Mouse (Mus musculus): ENCODE measurements around the gene Enah. TPM values are rescaled to one million over a fixed set of nuclear protein-coding genes. Genes with fewer than 3 reads are reported as not detected.

The Enah gene
- polyA plus RNA-seq, 1 experiment from 2014 or later = 24.9 TPM

DNA sequence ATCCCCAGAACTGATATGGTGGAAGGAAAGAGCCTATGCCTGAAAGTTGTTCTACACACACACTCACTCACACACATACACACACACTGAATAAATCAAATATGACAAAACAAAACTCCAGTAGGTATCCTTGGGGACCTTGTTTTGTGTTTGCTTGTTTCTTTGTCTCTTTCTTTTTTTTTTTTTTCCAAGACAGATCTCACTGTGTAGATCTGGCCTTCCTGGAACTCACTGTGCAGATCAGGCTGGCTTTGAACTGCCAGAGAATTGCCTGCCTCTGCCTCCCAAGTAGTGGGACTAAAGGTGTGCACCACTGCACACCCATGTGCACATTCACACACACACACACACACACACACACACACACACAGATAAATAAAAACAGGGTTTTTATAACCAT lies 12.0 kb upstream of the Enah start:
- no peak overlapping the region for H3K4me3 ChIP-seq (ENCODE audit: low read depth, low read length)
- H3K4me2 ChIP-seq (ENCODE audit: low read length) = no peak overlapping the region
- no peak overlapping the region for H3K9ac ChIP-seq (ENCODE audit: low read length)
- DNase-seq (ENCODE audit: low spot score) = no peak
- no peaks in the 10 kb centered on the region; the same call in 1 of the 2 replicates for H3K4me1 ChIP-seq (replicated peaks; ENCODE audit: control insufficient read depth, insufficient read depth, low read length)
- ATAC-seq (replicated peaks; ENCODE audit: low FRiP score, low TSS enrichment, low read depth) = no peak
- no peaks in the 10 kb centered on the region for H3K27me3 ChIP-seq (replicated peaks; ENCODE audit: control insufficient read depth, insufficient read depth, low read length)
- no peak overlapping the region for H3K27ac ChIP-seq (ENCODE audit: low read depth)
- H3K9me3 ChIP-seq (ENCODE audit: control insufficient read depth, low read length) = no peaks in the 10 kb centered on the region
- H3K36me3 ChIP-seq (ENCODE audit: control insufficient read depth, insufficient read depth, low read length) = no peaks in the 10 kb centered on the region

DNA sequence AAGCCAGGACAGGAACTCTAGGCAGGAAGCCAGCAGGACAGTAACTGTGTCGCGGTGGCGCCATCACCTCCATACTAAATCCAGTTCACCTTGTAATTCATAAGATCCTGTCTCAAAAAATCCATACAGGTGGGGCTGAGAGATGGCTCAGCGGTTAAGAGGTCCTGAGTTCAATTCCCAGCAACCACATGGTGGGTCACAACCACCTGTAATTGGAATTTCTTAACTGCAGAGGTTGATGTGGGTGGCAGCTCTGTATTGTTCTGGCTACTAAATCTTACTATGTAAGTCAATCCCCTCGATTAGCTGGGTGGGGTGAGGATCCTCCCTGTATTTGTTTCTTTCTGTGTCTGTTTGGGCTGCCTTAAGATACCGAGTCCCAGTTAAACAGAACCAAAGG lies 11.3 kb upstream of the Enah start:
- Histone ChIP-seq H3K9ac (ENCODE audit: low read length) (no peak overlapping the region), H3K4me1 (replicated peaks; ENCODE audit: control insufficient read depth, insufficient read depth, low read length) (no peaks in the 10 kb centered on the region; the same call in 1 of the 2 replicates), H3K36me3 (ENCODE audit: control insufficient read depth, insufficient read depth, low read length) (no peaks in the 10 kb centered on the region)

DNA sequence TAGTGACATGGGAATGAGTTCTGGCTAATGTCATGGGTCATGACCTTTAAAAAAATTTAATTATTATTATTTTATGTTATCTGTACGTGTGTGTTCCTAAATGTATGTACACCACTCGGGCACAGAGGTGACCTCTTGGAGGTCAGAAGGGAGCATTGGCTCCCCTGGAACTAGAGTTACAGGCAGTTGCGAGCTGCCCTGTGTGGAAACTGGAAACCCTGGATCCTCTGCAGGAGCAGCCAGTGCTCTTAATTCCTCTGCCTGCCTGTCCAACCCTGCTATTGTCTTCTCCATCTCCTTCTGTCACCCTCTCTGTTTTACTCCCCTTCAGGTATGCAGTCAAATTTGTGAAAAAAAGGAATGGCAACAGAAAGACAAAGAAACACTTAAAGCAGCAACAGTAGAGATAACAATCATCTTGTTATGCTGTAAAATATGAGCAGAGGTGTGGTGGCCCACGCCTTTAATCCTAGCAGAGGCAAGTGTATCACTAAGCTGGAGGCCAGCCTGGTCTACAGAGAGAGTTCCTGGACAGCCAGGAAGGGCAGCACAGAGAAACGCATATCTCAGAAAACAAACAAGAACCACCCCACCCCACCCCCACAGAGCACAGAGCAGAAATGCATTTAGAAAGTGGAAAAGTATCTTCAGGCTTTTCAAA lies 10.3 kb upstream of the Enah start:
- no peak overlapping the region for H3K9ac ChIP-seq (ENCODE audit: low read length)
- no peak overlapping the region for H3K4me2 ChIP-seq (ENCODE audit: low read length)
- H3K4me1 ChIP-seq (replicated peaks; ENCODE audit: control insufficient read depth, insufficient read depth, low read length) = peaks cover 3% of the 10 kb centered on the region; the same call in 1 of the 2 replicates
- H3K27ac ChIP-seq (ENCODE audit: low read depth) = no peak overlapping the region
- no peak overlapping the region for H3K4me3 ChIP-seq (ENCODE audit: low read depth, low read length)
- H3K27me3 ChIP-seq (replicated peaks; ENCODE audit: control insufficient read depth, insufficient read depth, low read length) = no peaks in the 10 kb centered on the region
- H3K9me3 ChIP-seq (ENCODE audit: control insufficient read depth, low read length) = no peaks in the 10 kb centered on the region
- 68% methylated on average over 5 of the region's 5 CpGs for WGBS
- H3K36me3 ChIP-seq (ENCODE audit: control insufficient read depth, insufficient read depth, low read length) = no peaks in the 10 kb centered on the region
- no peak for DNase-seq (ENCODE audit: low spot score)
- no peak for ATAC-seq (replicated peaks; ENCODE audit: low FRiP score, low TSS enrichment, low read depth)

More for the DNA sequence above, 11.3 kb upstream of the Enah start:
- no peak for DNase-seq (ENCODE audit: low spot score)
- Histone ChIP-seq H3K4me3 (ENCODE audit: low read depth, low read length) (no peak overlapping the region), H3K27ac (ENCODE audit: low read depth) (no peak overlapping the region), H3K27me3 (replicated peaks; ENCODE audit: control insufficient read depth, insufficient read depth, low read length) (no peaks in the 10 kb centered on the region), H3K4me2 (ENCODE audit: low read length) (no peak overlapping the region), H3K9me3 (ENCODE audit: control insufficient read depth, low read length) (no peaks in the 10 kb centered on the region)
- 80% methylated on average over 6 of the region's 6 CpGs for WGBS
- ATAC-seq (replicated peaks; ENCODE audit: low FRiP score, low TSS enrichment, low read depth) = no peak

DNA sequence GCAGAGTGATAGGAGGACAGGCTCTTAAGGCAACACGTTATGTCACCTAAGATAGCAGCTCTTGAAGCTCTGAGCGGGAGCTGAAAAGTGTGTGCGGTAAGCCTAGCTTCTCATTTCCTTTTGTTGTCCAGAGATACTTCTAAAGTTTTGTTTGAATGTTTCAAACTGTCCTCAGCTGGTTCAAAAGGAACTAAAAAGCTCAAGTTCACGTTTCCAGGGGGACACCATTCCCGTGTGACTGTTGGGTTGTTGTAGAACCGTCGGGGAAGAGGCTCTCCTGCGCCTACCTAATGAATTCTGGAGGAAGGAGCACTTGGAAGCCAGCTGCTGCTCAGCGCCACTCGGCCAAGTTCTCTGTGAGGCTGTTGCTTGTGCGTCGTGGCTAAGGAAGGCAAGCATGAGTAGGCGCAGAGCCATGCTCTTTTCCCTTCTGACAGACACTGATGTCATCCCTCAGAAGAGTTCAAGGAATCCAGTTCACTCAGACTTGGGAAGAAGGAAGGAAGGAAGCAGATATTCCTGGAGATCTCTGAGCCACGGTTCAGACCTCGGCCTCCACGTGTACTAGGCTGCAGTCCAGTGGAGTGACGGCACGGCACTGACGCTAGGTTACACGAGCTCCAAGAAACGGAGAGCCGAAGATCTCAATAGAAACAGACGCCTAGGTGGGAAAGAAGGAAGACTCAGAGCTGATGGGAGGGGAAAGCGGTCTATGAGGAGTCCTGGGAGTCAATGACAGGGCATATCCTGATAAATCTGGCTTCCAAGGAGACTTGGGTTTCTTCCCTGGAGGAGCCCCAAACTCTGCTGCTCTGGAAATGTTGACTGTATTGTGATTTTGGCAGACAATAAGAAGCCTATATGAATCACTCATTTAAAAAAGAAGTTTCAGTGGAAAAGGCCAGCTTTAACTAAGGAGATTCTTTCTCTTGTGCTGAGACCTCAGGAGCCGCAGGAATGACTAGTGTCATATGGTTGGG lies 8.7 kb upstream of the Enah start:
- Histone ChIP-seq H3K36me3 (ENCODE audit: control insufficient read depth, insufficient read depth, low read length) (no peaks in the 10 kb centered on the region), H3K27ac (ENCODE audit: low read depth) (no peak overlapping the region), H3K9ac (ENCODE audit: low read length) (no peak overlapping the region), H3K4me2 (ENCODE audit: low read length) (no peak overlapping the region), H3K4me3 (ENCODE audit: low read depth, low read length) (no peak overlapping the region), H3K9me3 (ENCODE audit: control insufficient read depth, low read length) (no peaks in the 10 kb centered on the region), H3K27me3 (replicated peaks; ENCODE audit: control insufficient read depth, insufficient read depth, low read length) (no peaks in the 10 kb centered on the region), H3K4me1 (replicated peaks; ENCODE audit: control insufficient read depth, insufficient read depth, low read length) (peaks cover 3% of the 10 kb centered on the region; the same call in 1 of the 2 replicates)
- ATAC-seq (replicated peaks; ENCODE audit: low FRiP score, low TSS enrichment, low read depth) (no peak), DNase-seq (ENCODE audit: low spot score) (no peak)
- 81% methylated on average over 25 of the region's 25 CpGs for WGBS

DNA sequence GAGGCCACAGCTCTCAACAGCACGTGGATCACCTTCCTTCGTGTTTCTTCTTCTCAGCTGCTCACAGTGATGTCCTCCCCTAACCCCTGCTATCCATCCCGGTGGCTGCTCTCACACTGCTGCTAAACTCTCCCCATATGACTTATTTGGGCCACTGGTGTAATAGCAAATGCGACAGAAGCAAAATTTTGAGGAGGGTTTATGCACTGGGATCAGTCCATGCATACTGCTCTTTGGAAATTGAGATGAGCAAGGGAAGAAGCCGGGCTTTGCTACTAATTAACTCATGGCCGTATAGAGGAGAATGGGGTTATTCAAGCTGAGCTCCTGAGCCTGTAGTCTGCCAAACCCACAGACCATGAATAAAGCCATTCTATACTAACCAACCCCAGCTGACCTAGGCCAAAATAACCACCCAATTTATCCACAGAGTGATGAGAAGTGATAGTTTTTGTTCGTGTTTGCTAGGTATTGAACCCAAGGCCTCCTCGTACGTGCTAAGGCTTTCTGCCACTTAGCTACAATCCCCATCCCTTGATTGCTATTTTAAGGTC lies 7.7 kb upstream of the Enah start:
- H3K4me3 ChIP-seq (ENCODE audit: low read depth, low read length) = no peak overlapping the region
- ATAC-seq (replicated peaks; ENCODE audit: low FRiP score, low TSS enrichment, low read depth) = no peak
- H3K9ac ChIP-seq (ENCODE audit: low read length) = no peak overlapping the region
- 77% methylated on average over 9 of the region's 9 CpGs for WGBS
- peaks cover 3% of the 10 kb centered on the region; the same call in 1 of the 2 replicates for H3K4me1 ChIP-seq (replicated peaks; ENCODE audit: control insufficient read depth, insufficient read depth, low read length)
- no peaks in the 10 kb centered on the region for H3K36me3 ChIP-seq (ENCODE audit: control insufficient read depth, insufficient read depth, low read length)
- H3K27ac ChIP-seq (ENCODE audit: low read depth) = peak overlapping the region; percentile 74
- no peak for DNase-seq (ENCODE audit: low spot score)
- no peaks in the 10 kb centered on the region for H3K27me3 ChIP-seq (replicated peaks; ENCODE audit: control insufficient read depth, insufficient read depth, low read length)
- no peak overlapping the region for H3K4me2 ChIP-seq (ENCODE audit: low read length)
- no peaks in the 10 kb centered on the region for H3K9me3 ChIP-seq (ENCODE audit: control insufficient read depth, low read length)

DNA sequence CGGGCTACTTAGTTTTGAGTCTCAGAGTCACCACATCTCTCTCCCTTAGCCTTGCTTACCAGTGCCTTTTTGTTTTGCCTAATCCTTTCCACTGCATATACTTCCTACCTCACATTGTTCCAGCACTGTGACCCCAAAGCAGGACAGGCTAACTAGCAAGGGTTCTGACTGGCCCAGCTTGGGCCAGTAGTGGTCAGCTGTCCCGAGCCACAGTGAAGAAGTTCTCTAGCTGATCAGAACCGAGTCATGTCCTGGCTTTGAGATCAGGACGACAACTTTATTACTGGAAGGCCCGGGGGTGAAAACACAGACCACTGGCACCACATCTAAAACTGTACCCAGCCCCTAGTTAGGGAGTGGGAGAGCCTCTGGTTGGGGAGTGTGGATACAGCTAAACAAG lies 7.0 kb upstream of the Enah start:
- DNase-seq (ENCODE audit: low spot score) = no peak
- Histone ChIP-seq H3K4me2 (ENCODE audit: low read length) (no peak overlapping the region), H3K27ac (ENCODE audit: low read depth) (peak overlapping the region; percentile 74), H3K27me3 (replicated peaks; ENCODE audit: control insufficient read depth, insufficient read depth, low read length) (no peaks in the 10 kb centered on the region), H3K4me1 (replicated peaks; ENCODE audit: control insufficient read depth, insufficient read depth, low read length) (peaks cover 5% of the 10 kb centered on the region; the same call in 1 of the 2 replicates), H3K9ac (ENCODE audit: low read length) (no peak overlapping the region), H3K9me3 (ENCODE audit: control insufficient read depth, low read length) (no peaks in the 10 kb centered on the region), H3K4me3 (ENCODE audit: low read depth, low read length) (no peak overlapping the region), H3K36me3 (ENCODE audit: control insufficient read depth, insufficient read depth, low read length) (no peaks in the 10 kb centered on the region)
- WGBS = 79% methylated on average over 5 of the region's 5 CpGs
- no peak for ATAC-seq (replicated peaks; ENCODE audit: low FRiP score, low TSS enrichment, low read depth)

DNA sequence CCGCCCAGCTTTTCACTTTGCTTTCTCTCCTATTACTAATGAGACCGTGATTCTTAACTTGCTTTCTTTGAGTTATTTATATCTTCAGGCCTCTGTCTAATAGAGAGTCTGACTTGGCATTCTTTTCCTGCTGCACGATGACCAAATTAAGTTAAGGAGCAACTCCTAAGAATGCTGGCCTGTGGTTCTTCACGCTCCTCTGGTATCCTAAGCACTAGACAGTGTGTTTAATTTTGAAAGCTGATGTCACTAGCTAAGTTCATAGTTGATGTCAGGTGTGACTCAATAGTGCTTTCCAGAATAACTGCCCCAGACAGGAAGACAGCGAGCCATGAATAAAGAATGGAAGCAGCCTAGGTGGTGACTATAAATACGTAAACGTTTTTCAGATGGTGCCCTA lies 6.3 kb upstream of the Enah start:
- ATAC-seq (replicated peaks; ENCODE audit: low FRiP score, low TSS enrichment, low read depth) (0 out of 2 replicates have a peak, but pooled peaks have one; percentile 61), DNase-seq (ENCODE audit: low spot score) (no peak)
- peaks cover 11% of the 10 kb centered on the region for H3K4me1 ChIP-seq (replicated peaks; ENCODE audit: control insufficient read depth, insufficient read depth, low read length)
- H3K27me3 ChIP-seq (replicated peaks; ENCODE audit: control insufficient read depth, insufficient read depth, low read length) = no peaks in the 10 kb centered on the region
- H3K9ac ChIP-seq (ENCODE audit: low read length) = no peak overlapping the region
- 47% methylated on average over 7 of the region's 7 CpGs for WGBS
- no peaks in the 10 kb centered on the region for H3K36me3 ChIP-seq (ENCODE audit: control insufficient read depth, insufficient read depth, low read length)
- H3K4me3 ChIP-seq (ENCODE audit: low read depth, low read length) = no peak overlapping the region
- no peaks in the 10 kb centered on the region for H3K9me3 ChIP-seq (ENCODE audit: control insufficient read depth, low read length)
- no peak overlapping the region for H3K4me2 ChIP-seq (ENCODE audit: low read length)
- peak overlapping the region; percentile 74 for H3K27ac ChIP-seq (ENCODE audit: low read depth)

DNA sequence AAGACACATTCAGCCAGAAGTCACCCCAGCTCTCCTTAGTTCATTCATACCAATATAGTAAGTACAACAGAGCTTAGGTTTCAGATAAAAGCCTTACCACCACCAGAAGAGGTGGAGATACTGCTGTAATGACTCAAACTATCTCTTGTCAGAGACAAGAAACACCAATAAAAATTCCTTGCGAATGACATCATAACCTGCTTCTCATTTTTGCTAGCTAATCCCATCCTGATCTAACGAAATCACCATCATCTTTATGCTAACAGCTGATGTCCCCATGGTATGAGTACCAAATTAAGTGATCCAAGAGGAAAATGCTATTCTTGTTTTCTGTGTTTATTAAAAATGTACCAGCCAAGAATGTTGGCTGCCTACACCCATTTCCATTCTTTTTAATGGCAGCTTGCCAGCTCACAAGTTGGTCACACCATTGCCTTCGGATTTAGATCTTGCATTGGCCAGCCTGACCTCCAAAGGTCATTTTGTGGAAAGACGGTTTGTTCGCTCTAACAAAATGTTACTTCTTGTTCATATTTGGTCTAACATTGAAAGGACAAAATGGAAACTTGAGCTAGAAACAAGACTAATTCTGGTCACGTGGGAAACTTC lies 2.0 kb upstream of the Enah start:
- Histone ChIP-seq H3K27ac (ENCODE audit: low read depth) (no peak overlapping the region), H3K4me2 (ENCODE audit: low read length) (no peak overlapping the region), H3K9me3 (ENCODE audit: control insufficient read depth, low read length) (no peaks in the 10 kb centered on the region), H3K36me3 (ENCODE audit: control insufficient read depth, insufficient read depth, low read length) (no peaks in the 10 kb centered on the region), H3K27me3 (replicated peaks; ENCODE audit: control insufficient read depth, insufficient read depth, low read length) (no peaks in the 10 kb centered on the region), H3K4me3 (ENCODE audit: low read depth, low read length) (no peak overlapping the region), H3K9ac (ENCODE audit: low read length) (no peak overlapping the region), H3K4me1 (replicated peaks; ENCODE audit: control insufficient read depth, insufficient read depth, low read length) (peaks cover 26% of the 10 kb centered on the region)
- DNase-seq (ENCODE audit: low spot score) (no peak), ATAC-seq (replicated peaks; ENCODE audit: low FRiP score, low TSS enrichment, low read depth) (no peak)
- whole genome bisulfite sequencing = 80% methylated on average over 6 of the region's 6 CpGs

All from intestine, embryonic 14.5 days (tissue).